ENCODE assay signal across 10 mouse cellular contexts in genomic region chr1:134777936-134778548, GRCm38 (mm10).
DNase-seq lines count a peak whose midpoint lies in the region; ATAC-seq lines count a peak whose summit lies in the region.
"Had no signal": no experiment of that assay in that cellular context is flagged by ENCODE, and none has a peak within 500 bp of the region (broad histone marks: within the 10 kb centered on the region; RNA-seq: fewer than 3 reads in every experiment).

No protein-coding gene starts in this region.

- no peak for ATAC-seq in heart, embryonic 12.5 days (ENCODE audit: insufficient number of reproducible peaks, low FRiP score)
- ATAC-seq in embryonic facial prominence, embryonic 13.5 days (ENCODE audit: insufficient number of reproducible peaks, insufficient read depth, low FRiP score, low TSS enrichment, low read depth), result no peak
- ATAC-seq in megakaryocyte, adult 5-6 weeks (ENCODE audit: poor library complexity, severe bottlenecking), result 0 out of 2 replicates have a peak, but pooled peaks have one; percentile 10

- H3K9me3 ChIP-seq in heart, embryonic 12.5 days (replicated peaks), result no peaks in the 10 kb centered on the region
- H3K9me3 ChIP-seq in embryonic facial prominence, embryonic 13.5 days, result no peaks in the 10 kb centered on the region

- no peak for DNase-seq in heart, adult 9 months (ENCODE audit: low spot score in 2 of 2)
- DNase-seq in cerebellum, adult 9-10 months, result peak; percentile 25
- DNase-seq in right cerebral cortex, postnatal 36 days (ENCODE audit: low spot score in 2 of 2), result no peak
- DNase-seq in urinary bladder, postnatal 4 days (ENCODE audit: low spot score in 2 of 2), result no peak
- no peak for DNase-seq in adrenal gland, postnatal 4 days (ENCODE audit: low spot score in 2 of 2)
- DNase-seq: gastrocnemius, postnatal 10 days; kidney, postnatal 4 days had no signal

- no peaks in the 10 kb centered on the region for H3K27me3 ChIP-seq in heart, embryonic 12.5 days (replicated peaks)
- H3K27me3 ChIP-seq in embryonic facial prominence, embryonic 13.5 days, result no peaks in the 10 kb centered on the region

- peaks cover 40% of the 10 kb centered on the region for H3K4me1 ChIP-seq in heart, embryonic 12.5 days (replicated peaks)
- peaks cover 46% of the 10 kb centered on the region for H3K4me1 ChIP-seq in embryonic facial prominence, embryonic 13.5 days

- H3K4me3 ChIP-seq in heart, embryonic 12.5 days, result no peak overlapping the region
- H3K4me3 ChIP-seq in embryonic facial prominence, embryonic 13.5 days, result no peak overlapping the region

- H3K36me3 ChIP-seq in heart, embryonic 12.5 days, result peaks cover 38% of the 10 kb centered on the region
- peaks cover 10% of the 10 kb centered on the region for H3K36me3 ChIP-seq in embryonic facial prominence, embryonic 13.5 days

- H3K4me2 ChIP-seq in heart, embryonic 12.5 days, result no peak overlapping the region
- no peak overlapping the region for H3K4me2 ChIP-seq in embryonic facial prominence, embryonic 13.5 days

- H3K9ac ChIP-seq in heart, embryonic 12.5 days, result peak overlapping the region; percentile 55
- no peak overlapping the region for H3K9ac ChIP-seq in embryonic facial prominence, embryonic 13.5 days

- peak overlapping the region; percentile 56 for H3K27ac ChIP-seq in heart, embryonic 12.5 days (ENCODE audit: poor library complexity, severe bottlenecking)
- H3K27ac ChIP-seq in embryonic facial prominence, embryonic 13.5 days, result peak overlapping the region; percentile 0; the same call in 1 of the 2 replicates

- WGBS in heart, embryonic 12.5 days, result 32% methylated on average over 13 of the region's 13 CpGs
- WGBS in embryonic facial prominence, embryonic 13.5 days, result 50% methylated on average over 13 of the region's 13 CpGs
